Mouse (Mus musculus): ENCODE measurements around the gene Srsf4.

Gene Srsf4

GRCm38 (mm10) chr4:131872672-131873292 is 635 bp upstream of the Srsf4 start:
- DNase-seq (ENCODE audit: low spot score) = no peak

GRCm38 (mm10) chr4:131874169-131874536 is 736 bp downstream of the Srsf4 start:
- no peak for DNase-seq (ENCODE audit: low spot score)

- DNase-seq (ENCODE audit: low spot score) = no peak
Measured at GRCm38 (mm10) chr4:131874567-131874966, 1.1 kb downstream of the Srsf4 start.

GRCm38 (mm10) chr4:131875242-131875641 is 1.8 kb downstream of the Srsf4 start:
- DNase-seq (ENCODE audit: low spot score) = no peak

GRCm38 (mm10) chr4:131876836-131877235 is 3.4 kb downstream of the Srsf4 start:
- no peak for DNase-seq (ENCODE audit: low spot score)

GRCm38 (mm10) chr4:131879692-131880091 is 6.3 kb downstream of the Srsf4 start:
- DNase-seq (ENCODE audit: low spot score) = no peak

- no peak for DNase-seq (ENCODE audit: low spot score)
Measured at GRCm38 (mm10) chr4:131881306-131881705, 7.9 kb downstream of the Srsf4 start.

GRCm38 (mm10) chr4:131883571-131883970 is 10.2 kb downstream of the Srsf4 start:
- DNase-seq (ENCODE audit: low spot score) = no peak

- DNase-seq (ENCODE audit: low spot score) = no peak
Measured at GRCm38 (mm10) chr4:131885376-131885775, 12.0 kb downstream of the Srsf4 start.

- no peak for DNase-seq (ENCODE audit: low spot score)
Measured at GRCm38 (mm10) chr4:131888564-131888963, 15.1 kb downstream of the Srsf4 start.

- DNase-seq (ENCODE audit: low spot score) = no peak
Measured at GRCm38 (mm10) chr4:131890692-131891091, 17.3 kb downstream of the Srsf4 start.

GRCm38 (mm10) chr4:131897109-131897508 is 23.7 kb downstream of the Srsf4 start:
- no peak for DNase-seq (ENCODE audit: low spot score)

GRCm38 (mm10) chr4:131897787-131898186 is 24.4 kb downstream of the Srsf4 start:
- no peak for DNase-seq (ENCODE audit: low spot score)

GRCm38 (mm10) chr4:131898503-131899179 is 25.2 kb downstream of the Srsf4 start:
- no peak for DNase-seq (ENCODE audit: low spot score)

GRCm38 (mm10) chr4:131899180-131899554 is 25.8 kb downstream of the Srsf4 start:
- DNase-seq (ENCODE audit: low spot score) = no peak

- no peak for DNase-seq (ENCODE audit: low spot score)
Measured at GRCm38 (mm10) chr4:131901090-131901489, 27.7 kb downstream of the Srsf4 start.

GRCm38 (mm10) chr4:131904478-131904877 is 31.1 kb downstream of the Srsf4 start:
- DNase-seq (ENCODE audit: low spot score) = no peak

- DNase-seq (ENCODE audit: low spot score) = no peak
Measured at GRCm38 (mm10) chr4:131906423-131906822, 33.0 kb downstream of the Srsf4 start.

- no peak for DNase-seq (ENCODE audit: low spot score)
Measured at GRCm38 (mm10) chr4:131907912-131908311, 34.5 kb downstream of the Srsf4 start.

- no peak for DNase-seq (ENCODE audit: low spot score)
Measured at GRCm38 (mm10) chr4:131910237-131910994, 37.0 kb downstream of the Srsf4 start.

- no peak for DNase-seq (ENCODE audit: low spot score)
Measured at GRCm38 (mm10) chr4:131911521-131911920, 38.1 kb downstream of the Srsf4 start.

GRCm38 (mm10) chr4:131913526-131913925 is 40.1 kb downstream of the Srsf4 start:
- no peak for DNase-seq (ENCODE audit: low spot score)

GRCm38 (mm10) chr4:131914046-131914643 is 40.7 kb downstream of the Srsf4 start:
- no peak for DNase-seq (ENCODE audit: low spot score)

Data from layer of hippocampus, adult 9-10 months (tissue).